Mouse (Mus musculus): ENCODE data around the gene Slc26a8.

Gene Slc26a8

GRCm38 (mm10) chr17:28600780-28601179 is 89.3 kb downstream of the Slc26a8 start:
- no peak for DNase-seq (ENCODE audit: extremely low read depth, low read depth, low spot score)

GRCm38 (mm10) chr17:28593965-28594364 is 96.1 kb downstream of the Slc26a8 start:
- DNase-seq (ENCODE audit: extremely low read depth, low read depth, low spot score) = no peak

GRCm38 (mm10) chr17:28592998-28593397 is 97.0 kb downstream of the Slc26a8 start:
- DNase-seq (ENCODE audit: extremely low read depth, low read depth, low spot score) = no peak

GRCm38 (mm10) chr17:28591476-28591875 is 98.6 kb downstream of the Slc26a8 start:
- DNase-seq (ENCODE audit: extremely low read depth, low read depth, low spot score) = no peak

GRCm38 (mm10) chr17:28590596-28590995 is 99.4 kb downstream of the Slc26a8 start:
- no peak for DNase-seq (ENCODE audit: extremely low read depth, low read depth, low spot score)

GRCm38 (mm10) chr17:28588591-28588990 is 101.4 kb downstream of the Slc26a8 start:
- DNase-seq (ENCODE audit: extremely low read depth, low read depth, low spot score) = no peak
